Mouse (Mus musculus) kidney, adult 8-10 months (tissue): Measurements from ENCODE around the gene Pid1.
"Not testable (repeated sequence)": the region's sequence is repeated elsewhere in the genome, so short reads cannot be mapped to it uniquely, and the experiment has no call there.

Experiments used
- DNase-seq, 2 experiments: peaks; one replicate each; pipeline ENCODE4 v3.0.0; 2022

The Pid1 gene

GRCm38 (mm10) chr1:84357216-84357615 is 6.8 kb downstream of the Pid1 start:
- DNase-seq = no peak

GRCm38 (mm10) chr1:84350262-84350661 is 13.7 kb downstream of the Pid1 start:
- no peak for DNase-seq

GRCm38 (mm10) chr1:84347796-84348476 is 16.0 kb downstream of the Pid1 start:
- DNase-seq = no peak

- DNase-seq = not testable (repeated sequence)
Measured at GRCm38 (mm10) chr1:84332797-84333196, 31.2 kb downstream of the Pid1 start.

GRCm38 (mm10) chr1:84331861-84332260 is 32.1 kb downstream of the Pid1 start:
- DNase-seq = not testable (repeated sequence)

GRCm38 (mm10) chr1:84325309-84325708 is 38.7 kb downstream of the Pid1 start:
- no peak for DNase-seq

- no peak for DNase-seq
Measured at GRCm38 (mm10) chr1:84321327-84321726, 42.7 kb downstream of the Pid1 start.

- DNase-seq = no peak
Measured at GRCm38 (mm10) chr1:84318569-84318968, 45.4 kb downstream of the Pid1 start.

- no peak for DNase-seq
Measured at GRCm38 (mm10) chr1:84317827-84318226, 46.2 kb downstream of the Pid1 start.

- no peak for DNase-seq
Measured at GRCm38 (mm10) chr1:84309966-84310460, 54.0 kb downstream of the Pid1 start.

GRCm38 (mm10) chr1:84305713-84306421 is 58.1 kb downstream of the Pid1 start:
- no peak for DNase-seq

- no peak for DNase-seq
Measured at GRCm38 (mm10) chr1:84302788-84303187, 61.2 kb downstream of the Pid1 start.

- no peak for DNase-seq
Measured at GRCm38 (mm10) chr1:84299719-84300118, 64.3 kb downstream of the Pid1 start.

- peak; percentile 26 to 60 for DNase-seq
Measured at GRCm38 (mm10) chr1:84286682-84287111, 77.3 kb downstream of the Pid1 start.

- no peak for DNase-seq
Measured at GRCm38 (mm10) chr1:84285620-84286019, 78.4 kb downstream of the Pid1 start.

- no peak for DNase-seq
Measured at GRCm38 (mm10) chr1:84284293-84285068, 79.5 kb downstream of the Pid1 start.

- DNase-seq = no peak
Measured at GRCm38 (mm10) chr1:84283119-84283518, 80.9 kb downstream of the Pid1 start.

GRCm38 (mm10) chr1:84280171-84280570 is 83.8 kb downstream of the Pid1 start:
- no peak for DNase-seq

GRCm38 (mm10) chr1:84278359-84279255 is 85.4 kb downstream of the Pid1 start:
- no peak for DNase-seq

- no peak for DNase-seq
Measured at GRCm38 (mm10) chr1:84272951-84273350, 91.0 kb downstream of the Pid1 start.

GRCm38 (mm10) chr1:84271712-84272200 is 92.2 kb downstream of the Pid1 start:
- DNase-seq = no peak

GRCm38 (mm10) chr1:84257656-84258055 is 106.3 kb downstream of the Pid1 start:
- DNase-seq = no peak
